Mouse (Mus musculus): ENCODE results near the gene Zc3h7b. TPM values are rescaled to one million over a fixed set of nuclear protein-coding genes. Genes with fewer than 3 reads are reported as not detected.

The Zc3h7b gene
- 15.4 and 19.5 TPM in 2 replicates for polyA plus RNA-seq (2015; fragmentation: Nextera tagmentation; extraction: Ambion mirVana)

GRCm38 (mm10) chr15:81744992-81745600, at the start of gene Zc3h7b, which contains the start of gene Rangap1:
TSS of gene Zc3h7b (plus strand) at chr15:81745057.
TSS of gene Rangap1 (minus strand) at chr15:81745530.

GRCm38 (mm10) chr15:81697175-81697574, 47.7 kb upstream of the Zc3h7b start, which contains the start of gene Chadl:
TSS of gene Chadl (minus strand) at chr15:81697287.

DNA sequence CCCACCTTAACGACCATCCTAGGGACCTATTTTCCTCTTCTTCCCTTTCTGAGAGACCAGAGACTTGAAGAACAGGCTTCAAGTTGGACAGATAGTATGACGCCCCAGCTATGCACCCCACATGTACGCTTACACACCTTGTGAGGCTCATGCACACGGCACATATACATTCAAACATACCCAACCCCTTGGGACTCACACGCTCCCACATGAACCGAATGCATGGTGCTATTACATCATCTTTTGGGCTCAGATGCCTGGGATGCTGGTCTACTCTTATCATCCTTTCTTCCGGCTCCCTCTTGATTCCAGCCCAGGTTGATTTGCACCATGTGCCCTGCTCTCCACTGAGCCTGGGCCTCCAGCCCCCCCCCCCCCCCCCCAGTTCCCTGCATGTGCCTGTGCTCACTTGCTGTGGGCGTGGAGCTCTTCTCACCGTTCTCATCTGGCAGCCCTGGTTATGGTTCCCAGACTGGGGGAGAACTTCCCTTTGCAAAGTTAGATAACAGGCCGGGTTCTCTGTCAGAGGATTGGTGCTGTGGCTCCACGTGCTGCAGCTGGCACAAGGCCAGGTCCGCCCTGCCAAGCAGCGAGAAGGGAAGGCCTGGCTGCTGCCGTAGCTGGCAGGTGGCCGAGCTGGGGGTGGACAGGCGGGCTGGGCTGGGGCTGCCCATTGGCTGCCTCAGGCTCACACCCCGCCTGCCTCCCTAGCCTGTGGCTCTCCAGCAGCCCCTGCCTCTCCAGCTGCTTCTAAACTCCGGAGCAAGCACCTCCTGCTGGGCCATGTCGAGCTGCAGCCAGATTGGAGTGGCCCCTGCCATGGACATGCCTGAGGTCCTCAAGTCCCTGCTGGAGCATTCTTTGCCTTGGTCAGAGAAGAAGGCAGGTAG, 57.4 kb downstream of the Zc3h7b start, which contains the start of gene Tef:
Gene Tef, plus strand, starts transcription at position 421 of the 890 bp plus-strand sequence.

Other genes with a start within 250 kb of the Zc3h7b start
- 12.5 and 17.4 TPM in 2 replicates for gene Ep300, start 159.7 kb upstream of the Zc3h7b start, polyA plus RNA-seq (2015; fragmentation: Nextera tagmentation; extraction: Ambion mirVana)
- 9.8 and 12.6 TPM in 2 replicates for gene L3mbtl2, start 81.2 kb upstream of the Zc3h7b start, polyA plus RNA-seq (2015; fragmentation: Nextera tagmentation; extraction: Ambion mirVana)
- 4.4 and 8.4 TPM in 2 replicates for gene Chadl, start 47.8 kb upstream of the Zc3h7b start, polyA plus RNA-seq (2015; fragmentation: Nextera tagmentation; extraction: Ambion mirVana)
- gene Rangap1, start 473 bp downstream of the Zc3h7b start, polyA plus RNA-seq (2015; fragmentation: Nextera tagmentation; extraction: Ambion mirVana) = 27.0 and 27.6 TPM in 2 replicates
- 28.3 and 34.4 TPM in 2 replicates for gene Tef, start 57.4 kb downstream of the Zc3h7b start, polyA plus RNA-seq (2015; fragmentation: Nextera tagmentation; extraction: Ambion mirVana)
- 19.7 and 22.3 TPM in 2 replicates for gene Tob2, start 113.7 kb downstream of the Zc3h7b start, polyA plus RNA-seq (2015; fragmentation: Nextera tagmentation; extraction: Ambion mirVana)
- gene Phf5a, start 126.9 kb downstream of the Zc3h7b start, polyA plus RNA-seq (2015; fragmentation: Nextera tagmentation; extraction: Ambion mirVana) = 53.5 and 65.5 TPM in 2 replicates
- gene Aco2, start 127.3 kb downstream of the Zc3h7b start, polyA plus RNA-seq (2015; fragmentation: Nextera tagmentation; extraction: Ambion mirVana) = 101 and 150 TPM in 2 replicates
- 57.3 and 83.5 TPM in 2 replicates for gene Polr3h, start 181.2 kb downstream of the Zc3h7b start, polyA plus RNA-seq (2015; fragmentation: Nextera tagmentation; extraction: Ambion mirVana)
- gene Csdc2, start 191.7 kb downstream of the Zc3h7b start, polyA plus RNA-seq (2015; fragmentation: Nextera tagmentation; extraction: Ambion mirVana) = 31.4 and 48.3 TPM in 2 replicates
- gene Pmm1, start 215.9 kb downstream of the Zc3h7b start, polyA plus RNA-seq (2015; fragmentation: Nextera tagmentation; extraction: Ambion mirVana) = 89.3 and 111 TPM in 2 replicates
- not detected in 2 replicates for gene 1700029P11Rik, start 235.5 kb downstream of the Zc3h7b start, polyA plus RNA-seq (2015; fragmentation: Nextera tagmentation; extraction: Ambion mirVana)
- 64.9 and 130 TPM in 2 replicates for gene Xrcc6, start 242.8 kb downstream of the Zc3h7b start, polyA plus RNA-seq (2015; fragmentation: Nextera tagmentation; extraction: Ambion mirVana)